Mouse (Mus musculus) heart, adult 2 months (tissue): Measurements from ENCODE around the gene Endov.

Experiments
- CTCF ChIP-seq: fragments of 200-600 bp; IDR thresholded peaks from 2 replicates; pipeline ENCODE4 v1.8.1; 2022; ENCODE audit warnings: antibody characterized with exemption, mild to moderate bottlenecking, moderate library complexity
- EP300 ChIP-seq: fragments of 200-500 bp; IDR thresholded peaks from 2 replicates; pipeline ENCODE4 v1.6.1; 2011; ENCODE audit warnings: low read depth, low read length, control low read depth; ENCODE audit not compliant: insufficient read depth

DNA sequence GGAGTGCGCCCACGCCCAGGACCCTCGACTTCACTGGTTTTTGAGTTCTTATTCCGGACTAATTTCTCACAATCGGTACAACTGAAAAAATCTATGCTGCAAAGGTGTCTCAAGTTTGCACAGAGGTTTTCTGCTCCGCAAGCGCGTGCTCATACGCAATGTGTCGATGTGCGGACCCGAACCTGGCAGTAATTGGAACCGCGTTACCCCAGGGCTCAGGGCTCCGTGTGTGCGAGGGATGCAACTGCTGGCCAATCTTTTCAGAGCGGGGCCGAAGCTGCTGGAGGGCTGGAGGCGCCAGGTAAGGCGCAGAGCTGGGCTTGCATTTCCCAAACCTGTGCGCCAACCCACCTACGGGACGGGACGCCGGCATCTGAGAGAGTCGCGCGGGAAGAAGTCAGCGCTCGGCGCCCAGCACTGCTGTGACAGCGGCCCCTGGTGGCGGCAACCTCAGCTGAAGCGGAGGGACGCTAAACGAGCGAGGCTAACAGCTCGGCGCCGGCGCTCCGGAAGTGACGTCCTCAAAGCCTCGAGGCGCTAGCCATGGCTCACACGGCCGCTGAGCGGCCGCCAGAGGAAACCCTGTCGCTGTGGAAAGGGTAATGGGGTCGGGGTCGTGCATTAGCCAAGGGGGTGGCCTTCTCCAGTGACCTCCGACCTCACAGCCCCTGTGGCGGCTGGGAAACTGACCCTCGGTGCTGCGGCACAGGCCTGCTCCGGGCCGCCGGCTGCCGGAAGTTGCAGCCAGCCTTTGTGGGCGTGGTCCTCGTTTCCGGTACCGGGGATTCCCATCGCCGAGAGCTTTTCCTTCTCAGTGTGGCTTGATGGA, at the start of gene Endov:
- TF ChIP-seq CTCF (peak; percentile 99), EP300 (no peak)
